Mouse (Mus musculus) adrenal gland, postnatal 14 days (tissue): ENCODE results near the gene Mest. TPM values are rescaled to one million over a fixed set of nuclear protein-coding genes. Genes with fewer than 3 reads are reported as not detected.

Source experiments
- DNase-seq: peaks from one replicate; pipeline ENCODE4 v3.0.0; 2021; ENCODE audit warnings: mixed read lengths
- microRNA-seq, 2 experiments: library from miRNA; unstranded; fragments of <30 nt; microRNA quantifications; one replicate each; pipeline ENCODE4 v1.2.0; 2021
- total RNA-seq: library from RNA; stranded (reverse); gene quantifications from 2 replicates; pipeline ENCODE4 v1.2.3, GENCODE M21; 2021

The Mest gene
- total RNA-seq, 1 experiment from 2014 or later, result 85.6 TPM

DNA sequence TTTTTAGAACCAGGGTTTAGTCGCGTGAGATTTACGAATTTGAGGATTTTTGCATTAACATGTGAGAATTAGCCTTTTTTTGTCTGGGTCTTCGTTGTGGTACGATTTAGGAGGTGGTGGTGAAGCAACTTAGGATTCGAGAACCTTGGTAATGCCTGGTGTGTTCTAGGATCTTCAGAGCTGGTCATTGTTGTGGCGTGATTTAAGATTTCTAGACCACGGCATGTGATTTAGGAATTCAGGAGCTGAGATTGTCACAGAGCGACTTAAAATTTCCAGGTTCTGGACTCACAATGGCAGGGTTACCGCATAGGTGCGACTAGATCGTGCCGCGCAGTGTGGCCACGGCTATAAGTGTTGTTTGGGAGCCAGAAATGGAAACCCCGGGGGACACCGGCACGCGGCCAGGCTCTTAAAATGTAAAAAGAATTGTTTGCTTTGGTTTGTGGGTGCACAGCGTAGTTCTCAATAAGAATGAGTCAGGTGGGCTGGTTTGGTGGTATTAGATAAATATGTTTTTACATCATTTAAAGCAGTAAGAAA lies 15.2 kb downstream of the Mest start:
- DNase-seq, result no peak

DNA sequence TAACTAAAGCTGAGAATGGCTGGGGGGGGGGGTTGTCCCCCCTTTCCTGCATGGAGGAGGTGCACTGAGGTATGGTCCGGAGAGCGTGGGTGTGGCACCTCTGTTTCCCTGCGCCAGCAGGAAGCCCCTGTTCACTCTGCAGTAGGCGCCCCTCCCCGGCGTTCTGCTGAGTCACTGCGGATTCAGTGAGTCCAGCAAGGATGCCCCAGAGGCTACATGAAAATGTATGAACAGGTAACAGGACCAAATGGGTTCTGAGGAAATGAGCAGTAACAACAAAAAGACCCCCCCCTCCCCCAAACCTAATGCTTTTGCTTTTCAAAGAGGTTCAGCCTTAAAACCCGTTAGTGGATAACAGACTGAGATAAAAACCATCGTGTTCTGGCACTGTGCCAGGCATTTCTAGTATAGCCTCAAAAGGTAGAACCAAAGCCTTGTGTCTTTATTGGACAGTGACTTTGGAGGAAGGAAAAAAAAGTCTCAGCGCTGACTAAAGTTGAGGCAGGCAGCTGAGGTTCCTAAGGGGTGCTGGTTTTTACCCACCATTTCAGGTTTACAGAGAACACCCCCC lies 15.9 kb downstream of the Mest start:
- DNase-seq, result peak; percentile 37

DNA sequence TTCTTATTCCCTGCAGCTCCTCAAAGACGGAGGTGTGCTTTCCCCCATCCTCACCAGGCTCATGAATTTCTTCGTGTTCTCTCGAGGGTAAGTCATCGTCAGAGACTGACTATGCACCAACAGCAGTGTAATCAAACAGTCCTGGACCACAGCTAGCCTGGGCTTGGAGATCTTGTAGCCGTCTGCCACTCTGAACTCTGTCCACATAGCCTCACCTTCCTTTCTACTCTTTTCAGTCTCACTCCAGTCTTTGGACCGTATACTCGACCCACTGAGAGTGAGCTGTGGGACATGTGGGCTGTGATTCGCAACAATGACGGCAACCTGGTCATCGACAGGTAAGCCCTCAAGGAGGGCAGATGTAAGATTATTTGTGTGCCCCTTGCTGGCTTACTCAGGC lies 21.5 kb downstream of the Mest start:
- no peak for DNase-seq

DNA sequence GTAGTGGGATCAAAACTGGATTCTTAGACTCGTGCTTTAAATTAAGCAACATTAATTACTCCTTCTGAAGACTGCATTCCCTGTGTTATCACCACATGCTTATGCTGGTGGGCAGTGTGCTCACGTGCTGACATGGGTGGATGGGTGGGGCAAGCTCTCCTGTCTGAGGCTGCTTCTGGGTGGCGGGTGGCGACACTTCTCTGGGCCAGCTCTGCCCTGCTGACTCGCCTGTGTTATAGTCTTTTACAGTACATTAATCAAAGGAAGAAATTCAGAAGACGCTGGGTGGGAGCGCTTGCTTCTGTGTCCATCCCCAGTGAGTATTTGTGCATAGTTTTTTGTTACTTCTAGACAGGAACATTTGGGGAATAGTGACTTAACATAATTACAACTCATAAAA lies 22.2 kb downstream of the Mest start:
- no peak for DNase-seq

DNA sequence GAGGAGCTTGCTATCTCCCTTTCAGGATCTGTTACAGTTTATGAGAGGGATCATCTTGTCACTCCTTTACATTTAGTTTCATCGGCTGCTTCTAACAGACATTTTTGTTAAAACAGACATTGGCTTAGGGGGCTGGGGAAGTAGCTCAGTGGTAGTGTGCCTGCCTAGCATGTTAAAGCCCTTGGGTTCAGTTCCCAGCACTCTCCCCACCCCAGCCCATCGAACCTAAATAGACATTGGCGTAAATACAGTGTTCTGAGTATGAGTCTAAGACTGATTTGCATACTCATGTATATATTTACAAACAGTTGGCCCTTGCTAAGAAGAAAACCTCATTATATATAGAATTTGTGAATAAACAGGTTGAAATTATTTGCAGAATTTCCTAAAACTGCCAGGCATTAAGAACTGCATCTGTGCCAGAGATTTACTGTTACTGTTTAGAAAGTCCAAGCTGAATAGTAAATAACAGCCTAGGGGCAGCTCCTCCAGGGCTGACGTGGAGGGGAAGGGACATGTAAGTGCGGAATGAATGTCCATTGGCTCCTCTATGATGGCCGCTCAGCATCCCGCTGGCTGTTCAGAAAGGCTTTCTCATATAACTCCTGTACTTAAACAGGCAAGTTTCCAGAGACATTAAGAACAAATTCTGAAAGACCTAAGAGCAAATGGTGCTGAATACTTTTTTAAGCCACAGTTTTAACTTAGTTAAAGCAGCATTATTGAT lies 24.4 kb downstream of the Mest start:
- no peak for DNase-seq

DNA sequence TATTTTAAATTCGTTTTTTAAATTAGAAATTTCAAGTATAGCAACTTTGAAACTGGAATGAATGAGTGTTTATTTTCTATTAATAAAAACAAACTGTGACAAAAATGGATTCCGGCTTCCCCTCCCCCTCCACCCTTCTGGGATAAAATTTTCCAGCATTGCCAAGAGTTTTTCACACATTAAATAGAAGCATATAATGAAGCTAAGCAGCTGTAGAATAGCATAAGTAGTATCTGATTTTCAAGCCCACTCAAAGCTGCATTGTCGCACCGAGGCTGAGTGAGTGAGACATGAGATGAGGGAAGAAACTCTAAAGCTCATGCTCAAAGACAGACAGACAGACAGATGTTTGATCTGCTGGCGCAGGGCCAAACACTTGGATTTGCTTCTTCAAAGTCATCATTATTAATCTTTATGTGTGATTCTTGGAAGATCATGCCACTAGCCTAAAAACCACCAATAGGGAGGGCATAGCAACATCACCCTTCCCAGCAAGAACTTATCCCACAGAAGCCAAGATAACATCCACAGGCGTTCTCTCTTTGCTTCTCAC lies 25.1 kb downstream of the Mest start:
- no peak for DNase-seq

DNA sequence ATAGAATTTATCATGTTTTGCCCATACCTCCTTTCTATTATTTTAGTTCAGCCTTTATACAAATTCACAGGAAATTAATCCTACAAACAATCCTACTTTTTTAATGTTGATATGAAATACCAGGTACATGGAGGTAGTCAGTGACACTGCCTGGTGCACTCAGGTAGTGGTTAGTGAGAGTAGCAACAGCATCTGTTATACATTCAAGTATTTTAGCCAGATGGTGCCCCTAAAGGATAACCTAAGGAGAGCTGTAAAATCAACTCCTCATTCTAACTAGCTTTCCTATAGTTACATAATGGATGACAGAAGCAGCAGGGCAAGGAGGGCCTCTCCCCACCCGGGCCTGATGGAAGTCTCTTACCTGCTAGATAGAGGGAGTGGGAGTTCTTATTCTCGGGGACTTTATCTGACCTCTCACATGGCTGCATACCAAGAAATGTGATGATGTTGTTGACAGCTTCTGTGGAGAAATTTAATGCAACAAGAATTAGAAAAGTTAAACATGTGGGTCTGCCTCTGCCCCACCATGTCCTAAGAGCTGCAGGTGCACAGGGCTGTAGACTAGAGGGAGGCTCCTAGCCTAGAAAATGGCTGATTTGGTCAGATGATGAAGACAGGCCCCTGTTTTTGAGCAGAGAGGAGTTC lies 25.8 kb downstream of the Mest start:
- no peak for DNase-seq

DNA sequence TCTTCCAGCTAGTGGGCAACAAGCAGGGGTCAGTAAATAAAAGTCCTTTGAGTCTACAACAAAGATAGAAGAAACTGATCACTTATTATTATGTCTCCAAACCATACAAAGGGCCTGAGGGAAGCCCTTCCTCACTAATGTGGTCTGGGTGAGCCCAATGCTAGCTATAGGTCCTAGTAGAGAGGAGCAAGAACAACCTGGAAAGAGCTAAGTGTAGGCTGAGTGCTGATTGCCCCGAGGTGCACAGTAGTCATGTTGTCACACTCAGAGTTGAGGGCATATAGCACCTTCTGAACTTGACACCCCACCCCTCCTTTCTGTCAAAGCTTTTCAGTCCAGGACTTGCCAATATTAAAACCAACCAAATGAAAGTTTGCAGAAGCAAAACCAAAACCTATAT lies 26.5 kb downstream of the Mest start:
- no peak for DNase-seq

DNA sequence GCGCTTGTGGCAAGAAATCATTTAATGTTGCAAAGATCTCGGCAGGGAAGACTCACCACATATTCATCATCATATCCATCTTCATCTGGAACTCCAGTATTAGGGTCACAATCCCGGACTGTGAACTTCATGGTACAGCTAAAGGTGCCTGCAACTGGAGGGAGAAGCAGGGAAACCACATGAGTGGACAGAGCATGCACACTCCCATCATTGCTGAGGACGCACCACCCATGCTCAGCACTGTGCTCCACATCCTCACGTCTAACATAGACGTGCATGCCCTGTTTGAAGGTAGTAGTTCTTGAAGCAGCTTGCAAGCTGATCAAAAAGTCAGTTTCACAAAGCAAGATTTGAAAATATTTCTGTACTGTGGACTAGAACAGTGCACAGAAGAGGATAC lies 27.1 kb downstream of the Mest start:
- DNase-seq, result no peak

DNA sequence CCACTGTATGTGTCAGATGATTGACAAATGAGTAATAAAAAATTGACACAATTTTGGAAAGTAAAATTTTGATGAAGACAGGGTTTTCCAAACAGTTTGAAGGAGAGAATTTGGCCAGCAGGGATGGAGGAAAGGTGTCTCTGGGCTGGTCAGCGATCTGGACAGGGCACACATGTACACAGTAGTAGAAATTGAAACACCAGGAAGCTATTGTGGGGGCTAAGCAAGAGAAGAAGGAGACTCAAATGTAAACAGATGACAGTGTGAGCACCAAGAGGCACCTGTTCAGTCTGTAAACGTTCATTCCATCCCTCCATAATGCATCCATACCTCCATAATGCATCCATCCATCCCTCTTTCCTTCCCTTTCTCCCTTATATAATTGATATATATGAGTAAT lies 27.9 kb downstream of the Mest start:
- DNase-seq, result no peak

Small RNAs within 50 kb of the gene (microRNA-seq; reads per million reads assigned to microRNA genes)
- gene Mir335, result 11,918 to 21,200 reads per million in 2 experiments

Other genes with a start within 250 kb of the Mest start
- 24.1 and 24.7 TPM in 2 replicates for gene Tmem209, start 213.8 kb upstream of the Mest start, total RNA-seq
- gene Ssmem1, start 213.7 kb upstream of the Mest start, total RNA-seq, result 0.33 TPM in 1 of 2 replicates, not detected in the other
- gene Cpa2, start 182.0 kb upstream of the Mest start, total RNA-seq, result 0.56 and 0.90 TPM in 2 replicates
- gene Cpa4, start 155.2 kb upstream of the Mest start, total RNA-seq, result 1.7 and 2.1 TPM in 2 replicates
- gene Cpa5, start 112.5 kb upstream of the Mest start, total RNA-seq, result not detected in 2 replicates
- gene Cpa1, start 84.3 kb upstream of the Mest start, total RNA-seq, result 0.30 TPM in 1 of 2 replicates, not detected in the other
- gene Cep41, start 29.8 kb upstream of the Mest start, total RNA-seq, result 6.8 and 8.2 TPM in 2 replicates
- gene Copg2, start 173.2 kb downstream of the Mest start, total RNA-seq, result 50.1 and 51.5 TPM in 2 replicates
- not detected in 2 replicates for gene Tsga13, start 192.0 kb downstream of the Mest start, total RNA-seq
- gene Klf14, start 235.5 kb downstream of the Mest start, total RNA-seq, result 0.11 and 0.33 TPM in 2 replicates